Mouse (Mus musculus) intestine, postnatal 0 days (tissue): Measurements from ENCODE around the gene Crybg1. TPM values are rescaled to one million over a fixed set of nuclear protein-coding genes. Genes with fewer than 3 reads are reported as not detected.

Experiments used
- ATAC-seq: fragments of 200-750 bp; cut with Nextera tagmentation; 2 replicates; pipeline ENCODE4 v1.8.0; 2017; ENCODE audit warnings: mild to moderate bottlenecking, moderate TSS enrichment, moderate library complexity
- H3K27ac ChIP-seq: fragments of 300-500 bp; sonication (generic); 2 replicates; pipeline ENCODE4 v1.5.1; 2014; ENCODE audit warnings: mild to moderate bottlenecking, low read depth, low read length, moderate library complexity
- H3K27me3 ChIP-seq: fragments of 300-500 bp; sonication (generic); replicated peaks from 2 replicates; pipeline ENCODE4 v1.6.1; 2014; ENCODE audit warnings: low read length, mixed read lengths; ENCODE audit not compliant: control insufficient read depth, insufficient read depth
- H3K36me3 ChIP-seq: fragments of 300-500 bp; sonication (generic); 2 replicates; pipeline ENCODE4 v1.6.1; 2014; ENCODE audit warnings: mild to moderate bottlenecking, moderate library complexity; ENCODE audit not compliant: control insufficient read depth, insufficient read depth
- H3K4me1 ChIP-seq: fragments of 300-500 bp; sonication (generic); replicated peaks from 2 replicates; pipeline ENCODE4 v1.6.1; 2014; ENCODE audit warnings: antibody characterized with exemption, low read length, mixed read lengths; ENCODE audit not compliant: control insufficient read depth, insufficient read depth
- H3K4me2 ChIP-seq: fragments of 300-500 bp; sonication (generic); replicated peaks from 2 replicates; pipeline ENCODE4 v1.6.1; 2014; ENCODE audit warnings: low read depth, mild to moderate bottlenecking, moderate library complexity
- H3K4me3 ChIP-seq: fragments of 300-500 bp; sonication (generic); 2 replicates; pipeline ENCODE4 v1.5.1; 2014; ENCODE audit warnings: low read depth, low read length
- H3K9ac ChIP-seq: fragments of 300-500 bp; sonication (generic); 2 replicates; pipeline ENCODE4 v1.6.1; 2014; ENCODE audit warnings: mild to moderate bottlenecking, low read depth, low read length
- H3K9me3 ChIP-seq: fragments of 300-500 bp; sonication (generic); 2 replicates; pipeline ENCODE4 v1.6.1; 2016; ENCODE audit warnings: mixed run types; ENCODE audit not compliant: control insufficient read depth
- CTCF ChIP-seq: sonication (generic); IDR thresholded peaks from 2 replicates; pipeline ENCODE4 v1.5.1; 2016; ENCODE audit warnings: low read depth, mild to moderate bottlenecking, control low read depth, antibody characterized with exemption, moderate library complexity
- WGBS: fragments of 180-500 bp; shearing (Covaris S2); extraction: QIAGEN DNeasy Blood & Tissue Kit; methylation state at CpG from one replicate; pipeline ENCODE4 v1.1.7; 2014; 5-methylcytosine and 5-hydroxymethylcytosine counted together
- polyA plus RNA-seq: library from polyadenylated mRNA; unstranded; fragments of >200 nt; fragmentation: Nextera tagmentation; extraction: Ambion mirVana; gene quantifications from 2 replicates; pipeline ENCODE4 v1.2.1, GENCODE M21; 2015

Crybg1 gene
- polyA plus RNA-seq, 1 experiment from 2014 or later = 3.1 TPM

DNA sequence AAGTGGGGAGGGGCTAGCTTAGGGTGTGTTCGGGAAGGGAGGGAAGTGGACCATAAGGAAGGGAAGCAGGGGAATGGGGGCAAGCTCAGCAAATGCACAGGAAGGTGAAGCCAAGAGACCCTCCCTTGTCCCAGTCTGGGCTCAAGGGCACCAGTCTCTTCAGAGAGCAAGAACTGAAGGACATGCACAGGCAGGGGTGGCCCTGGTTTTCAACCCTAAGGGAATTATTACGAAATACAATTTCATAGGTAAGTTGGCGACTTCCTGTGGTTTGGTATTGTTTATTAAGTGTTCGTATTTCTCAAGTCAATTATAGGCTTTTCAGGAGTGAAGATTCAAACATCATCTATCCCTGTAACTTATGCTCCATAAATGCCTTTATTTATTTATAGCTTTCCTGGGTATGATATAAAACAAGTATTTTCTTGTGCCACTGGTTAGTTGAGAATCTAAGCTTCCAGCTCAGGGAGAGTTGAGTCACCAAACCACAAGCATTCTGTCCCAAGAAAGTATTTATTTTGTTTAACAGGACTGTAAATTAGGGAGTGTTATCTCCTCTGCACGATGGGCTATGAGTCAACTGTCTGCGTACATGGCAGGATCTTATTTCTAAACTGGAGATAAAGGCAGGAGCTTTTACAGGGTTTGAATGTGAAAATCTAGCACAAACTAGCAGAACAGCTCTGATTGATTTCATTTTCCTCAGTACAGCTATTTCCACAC lies 69.7 kb downstream of the Crybg1 start:
- ATAC-seq = no peak
- WGBS = 41% methylated on average over 6 of the region's 6 CpGs

DNA sequence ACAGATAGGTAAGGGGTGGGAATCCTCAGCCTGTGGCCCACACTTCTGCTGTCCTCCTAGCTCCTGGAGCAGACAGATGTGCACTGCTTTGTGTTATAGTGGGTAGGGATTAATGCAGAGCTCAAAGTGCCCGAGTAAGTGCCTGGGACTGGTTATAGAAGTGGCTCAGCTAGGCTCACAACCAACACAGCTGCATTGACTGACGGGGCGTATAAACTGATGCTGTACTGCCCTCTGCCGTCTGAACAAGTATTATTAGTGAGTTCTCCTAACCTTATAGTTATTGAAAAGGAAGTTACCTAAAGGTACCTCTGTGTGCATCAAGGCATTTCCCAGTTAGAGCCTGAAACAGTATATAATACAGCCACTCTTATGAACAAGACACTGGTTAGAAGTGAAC lies 77.6 kb downstream of the Crybg1 start:
- Histone ChIP-seq H3K27me3 (no peaks in the 10 kb centered on the region), H3K9ac (no peak overlapping the region), H3K4me1 (no peaks in the 10 kb centered on the region), H3K36me3 (no peaks in the 10 kb centered on the region), H3K4me2 (0 out of 2 replicates have a peak overlapping the region, but pooled peaks have one; percentile 10), H3K9me3 (no peaks in the 10 kb centered on the region), H3K27ac (no peak overlapping the region), H3K4me3 (no peak overlapping the region)
- WGBS = 7% methylated on average over 4 of the region's 4 CpGs
- peak; percentile 84 for TF ChIP-seq CTCF
- peak; percentile 75 for ATAC-seq

More for the DNA sequence above, 69.7 kb downstream of the Crybg1 start:
- Histone ChIP-seq H3K9me3 (no peaks in the 10 kb centered on the region), H3K4me1 (no peaks in the 10 kb centered on the region), H3K27me3 (no peaks in the 10 kb centered on the region), H3K9ac (no peak overlapping the region), H3K4me2 (no peak overlapping the region), H3K36me3 (no peaks in the 10 kb centered on the region), H3K4me3 (no peak overlapping the region), H3K27ac (no peak overlapping the region)
- TF ChIP-seq CTCF = no peak

GRCm38 (mm10) chr10:44069131-44069530 lies 79.5 kb downstream of the Crybg1 start:
- Histone ChIP-seq H3K4me3 (no peak overlapping the region), H3K27ac (no peak overlapping the region), H3K4me2 (no peak overlapping the region), H3K4me1 (no peaks in the 10 kb centered on the region), H3K36me3 (no peaks in the 10 kb centered on the region), H3K27me3 (no peaks in the 10 kb centered on the region), H3K9me3 (no peaks in the 10 kb centered on the region), H3K9ac (no peak overlapping the region)
- WGBS = 39% methylated on average over 7 of the region's 7 CpGs
- no peak for TF ChIP-seq CTCF
- peak; percentile 59; the same call in 1 of the 2 replicates for ATAC-seq

DNA sequence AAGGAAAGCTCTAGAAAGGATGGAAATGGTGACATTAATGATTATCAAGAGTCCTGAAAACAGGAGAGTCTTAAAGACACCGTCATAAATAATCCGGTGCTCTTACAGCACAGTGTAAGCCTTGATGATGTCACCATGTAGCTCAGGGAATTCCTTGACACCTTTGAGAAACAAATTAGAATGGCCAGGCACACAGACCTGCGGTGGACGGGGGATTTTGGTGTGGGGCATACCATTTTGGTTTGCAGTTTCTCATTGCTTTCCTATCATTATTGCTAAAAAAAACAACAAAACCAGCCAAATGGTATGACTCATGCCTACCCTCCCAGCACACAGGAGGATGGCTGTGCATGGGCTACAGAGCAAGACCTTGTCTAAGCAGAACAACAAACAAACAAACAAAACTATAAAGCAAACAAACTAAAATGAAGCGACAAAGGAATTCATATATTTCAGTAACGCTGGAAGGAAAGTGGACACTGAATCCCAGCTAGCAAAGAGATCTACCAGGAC lies 82.7 kb downstream of the Crybg1 start:
- Histone ChIP-seq H3K4me1 (no peaks in the 10 kb centered on the region), H3K27ac (no peak overlapping the region), H3K27me3 (no peaks in the 10 kb centered on the region), H3K4me2 (no peak overlapping the region), H3K9ac (no peak overlapping the region), H3K36me3 (no peaks in the 10 kb centered on the region), H3K9me3 (no peaks in the 10 kb centered on the region), H3K4me3 (no peak overlapping the region)
- WGBS = 86% methylated on average over 6 of the region's 6 CpGs
- TF ChIP-seq CTCF = no peak
- ATAC-seq = no peak

- ATAC-seq = no peak
- H3K9me3 ChIP-seq = no peaks in the 10 kb centered on the region
- H3K4me1 ChIP-seq = no peaks in the 10 kb centered on the region
- TF ChIP-seq CTCF = no peak
- no peak overlapping the region for H3K27ac ChIP-seq
- no peak overlapping the region for H3K4me3 ChIP-seq
- no peaks in the 10 kb centered on the region for H3K27me3 ChIP-seq
- H3K36me3 ChIP-seq = no peaks in the 10 kb centered on the region
- no peak overlapping the region for H3K9ac ChIP-seq
- no peak overlapping the region for H3K4me2 ChIP-seq
- 86% methylated on average over 4 of the region's 4 CpGs for WGBS
These were observed 85.7 kb downstream of the Crybg1 start for GRCm38 (mm10) chr10:44062981-44063380.

DNA sequence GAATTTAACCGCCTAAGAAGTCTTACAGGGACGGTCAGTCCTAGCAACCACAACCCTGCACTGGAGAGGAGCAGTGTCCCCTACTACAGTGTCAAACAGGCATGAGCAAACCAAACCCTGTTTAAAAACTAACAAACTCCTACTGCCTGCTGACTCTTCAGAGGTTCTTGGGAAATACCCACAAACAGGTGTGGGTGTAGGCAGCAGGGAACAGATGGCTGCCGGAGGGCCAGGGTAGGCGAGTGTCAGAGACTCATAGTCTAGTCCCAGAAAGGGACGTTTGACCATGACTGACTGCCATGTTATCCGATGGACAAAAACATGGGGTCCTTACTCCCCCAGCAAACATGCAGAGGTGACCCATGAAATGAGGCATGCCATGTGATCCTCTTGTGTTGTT lies 97.7 kb downstream of the Crybg1 start:
- H3K9ac ChIP-seq = no peak overlapping the region
- no peak overlapping the region for H3K4me3 ChIP-seq
- no peaks in the 10 kb centered on the region for H3K27me3 ChIP-seq
- 89% methylated on average over 6 of the region's 6 CpGs for WGBS
- ATAC-seq = no peak
- no peaks in the 10 kb centered on the region for H3K9me3 ChIP-seq
- H3K36me3 ChIP-seq = no peaks in the 10 kb centered on the region
- H3K27ac ChIP-seq = no peak overlapping the region
- H3K4me2 ChIP-seq = no peak overlapping the region
- TF ChIP-seq CTCF = no peak
- H3K4me1 ChIP-seq = no peaks in the 10 kb centered on the region
